Mouse (Mus musculus) A20 (cell line): Measurements from ENCODE around the gene Ldhd.

Experiments
- DNase-seq: peaks from one replicate; pipeline ENCODE4 v3.0.0-alpha.2; 2011; ENCODE audit warnings: low read depth, low spot score

Gene Ldhd

GRCm38 (mm10) chr8:111627923-111628322, 2.3 kb downstream of the Ldhd start:
- no peak for DNase-seq

- DNase-seq: no peak
Measured at GRCm38 (mm10) chr8:111626933-111627332, 3.2 kb downstream of the Ldhd start.

GRCm38 (mm10) chr8:111626528-111626820, 3.7 kb downstream of the Ldhd start:
- DNase-seq: no peak

GRCm38 (mm10) chr8:111625694-111626527, 4.3 kb downstream of the Ldhd start:
- DNase-seq: peak; percentile 75

GRCm38 (mm10) chr8:111624853-111625221, 5.3 kb downstream of the Ldhd start:
- DNase-seq: no peak

- DNase-seq: no peak
Measured at GRCm38 (mm10) chr8:111624081-111624852, 5.9 kb downstream of the Ldhd start.

GRCm38 (mm10) chr8:111622553-111622952, 7.6 kb downstream of the Ldhd start:
- no peak for DNase-seq

- no peak for DNase-seq
Measured at GRCm38 (mm10) chr8:111622104-111622503, 8.1 kb downstream of the Ldhd start.

- DNase-seq: no peak
Measured at GRCm38 (mm10) chr8:111619936-111620335, 10.2 kb downstream of the Ldhd start.

GRCm38 (mm10) chr8:111618273-111618672, 11.9 kb downstream of the Ldhd start:
- no peak for DNase-seq

GRCm38 (mm10) chr8:111617812-111618211, 12.4 kb downstream of the Ldhd start:
- DNase-seq: no peak

GRCm38 (mm10) chr8:111614786-111615701, 15.1 kb downstream of the Ldhd start:
- DNase-seq: no peak

GRCm38 (mm10) chr8:111613181-111613580, 17.0 kb downstream of the Ldhd start:
- DNase-seq: no peak

- no peak for DNase-seq
Measured at GRCm38 (mm10) chr8:111607414-111607813, 22.8 kb downstream of the Ldhd start.

- no peak for DNase-seq
Measured at GRCm38 (mm10) chr8:111606961-111607360, 23.2 kb downstream of the Ldhd start.

- DNase-seq: no peak
Measured at GRCm38 (mm10) chr8:111604986-111605385, 25.2 kb downstream of the Ldhd start.

- no peak for DNase-seq
Measured at GRCm38 (mm10) chr8:111602050-111602449, 28.1 kb downstream of the Ldhd start.

GRCm38 (mm10) chr8:111599707-111600444, 30.3 kb downstream of the Ldhd start:
- DNase-seq: no peak

GRCm38 (mm10) chr8:111597310-111597709, 32.9 kb downstream of the Ldhd start:
- DNase-seq: no peak

- DNase-seq: no peak
Measured at GRCm38 (mm10) chr8:111596485-111596821, 33.7 kb downstream of the Ldhd start.

- no peak for DNase-seq
Measured at GRCm38 (mm10) chr8:111595712-111596484, 34.3 kb downstream of the Ldhd start.
